Mouse (Mus musculus) liver, adult 10 weeks (tissue): ENCODE measurements around the gene Rdx. TPM values are rescaled to one million over a fixed set of nuclear protein-coding genes. Genes with fewer than 3 reads are reported as not detected.

ENCODE experiments used
- polyA plus RNA-seq: library from polyadenylated mRNA; stranded (reverse); fragments of 350-450 nt; fragmentation: Illumina TruSeq; extraction: RNeasy Lipid Tissue Mini Kit (QIAGEN cat#74804); gene quantifications from one replicate; pipeline ENCODE4 v1.2.3, GENCODE M21; 2014; ENCODE audit warnings: low read depth, low replicate concordance

The Rdx gene
- 243 TPM for polyA plus RNA-seq

GRCm38 (mm10) chr9:52047129-52047820, at the start of gene Rdx:
Gene Rdx, plus strand, starts transcription at chr9:52047173.

Other genes with a start within 250 kb of the Rdx start
- 87.7 TPM for gene Fdx1, start 83.6 kb upstream of the Rdx start, polyA plus RNA-seq
- gene Zc3h12c, start 121.4 kb downstream of the Rdx start, polyA plus RNA-seq = 3.2 TPM